Mouse (Mus musculus): ENCODE results near the gene Tspan9.

GRCm38 (mm10) chr6:128127312-128127711 lies 16.1 kb downstream of the Tspan9 start:
- TF ChIP-seq EP300 (IDR thresholded peaks at IDR 0.05; ENCODE audit: low read depth), result no peak
- TF ChIP-seq CTCF (IDR thresholded peaks at IDR 0.05; ENCODE audit: low read depth), result no peak
